Mouse (Mus musculus): ENCODE results near the gene Lpin1. TPM values are rescaled to one million over a fixed set of nuclear protein-coding genes. Genes with fewer than 3 reads are reported as not detected.

The Lpin1 gene
- polyA plus RNA-seq, 1 experiment, result 258 TPM

GRCm38 (mm10) chr12:16487453-16487852 lies 123.3 kb downstream of the Lpin1 start:
- Histone ChIP-seq H3K4me3 (ENCODE audit: insufficient read depth, low read depth, low read length) (no peak overlapping the region), H3K4me1 (ENCODE audit: control insufficient read depth, insufficient read depth, insufficient read length, low read length) (no peaks in the 10 kb centered on the region), H3K27ac (replicated peaks; ENCODE audit: low read depth, low read length) (no peak overlapping the region)

Other genes with a start within 250 kb of the Lpin1 start
- 1.3 and 1.9 TPM in 2 replicates for gene Ntsr2, start 42.4 kb upstream of the Lpin1 start, polyA plus RNA-seq (2012; ENCODE audit: insufficient read depth, insufficient read length, missing spikeins)
- not detected in 2 replicates for gene Greb1, start 189.9 kb upstream of the Lpin1 start, polyA plus RNA-seq (2012; ENCODE audit: insufficient read depth, insufficient read length, missing spikeins)
- 30.8 and 34.9 TPM in 2 replicates for gene E2f6, start 200.0 kb upstream of the Lpin1 start, polyA plus RNA-seq (2012; ENCODE audit: insufficient read depth, insufficient read length, missing spikeins)

Measured in brown adipose tissue, adult 24 weeks (tissue).